Mouse (Mus musculus): Measurements from ENCODE around the gene Tmem205.

The Tmem205 gene

DNA sequence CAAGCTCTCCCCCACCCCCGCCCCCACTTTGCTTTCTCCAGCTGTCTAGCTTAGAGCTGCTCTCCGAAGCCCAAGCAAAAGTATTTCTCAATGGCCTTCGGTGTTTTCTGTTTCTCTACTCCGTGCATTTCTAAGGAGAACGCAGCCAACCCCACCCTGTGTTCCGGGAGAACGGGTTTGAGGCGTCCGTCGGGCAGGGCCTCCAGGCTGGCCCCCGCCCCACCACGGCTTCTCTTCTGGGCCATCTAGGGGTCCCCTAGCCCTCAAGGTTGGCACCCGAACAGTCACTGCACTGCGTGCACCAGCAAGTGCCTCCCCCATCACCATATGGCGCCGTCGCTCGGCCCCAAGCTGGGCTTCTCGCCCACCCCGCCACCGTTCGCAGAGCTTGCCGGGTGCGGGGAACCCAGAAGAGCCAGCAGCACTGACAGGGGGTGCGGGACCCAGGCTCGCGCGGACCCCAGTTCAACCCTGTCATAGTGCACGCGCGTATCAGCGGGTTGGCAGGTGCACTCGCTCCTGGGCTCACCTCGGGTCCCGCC lies 9.8 kb downstream of the Tmem205 start:
- no peak for DNase-seq (ENCODE audit: low spot score)

DNA sequence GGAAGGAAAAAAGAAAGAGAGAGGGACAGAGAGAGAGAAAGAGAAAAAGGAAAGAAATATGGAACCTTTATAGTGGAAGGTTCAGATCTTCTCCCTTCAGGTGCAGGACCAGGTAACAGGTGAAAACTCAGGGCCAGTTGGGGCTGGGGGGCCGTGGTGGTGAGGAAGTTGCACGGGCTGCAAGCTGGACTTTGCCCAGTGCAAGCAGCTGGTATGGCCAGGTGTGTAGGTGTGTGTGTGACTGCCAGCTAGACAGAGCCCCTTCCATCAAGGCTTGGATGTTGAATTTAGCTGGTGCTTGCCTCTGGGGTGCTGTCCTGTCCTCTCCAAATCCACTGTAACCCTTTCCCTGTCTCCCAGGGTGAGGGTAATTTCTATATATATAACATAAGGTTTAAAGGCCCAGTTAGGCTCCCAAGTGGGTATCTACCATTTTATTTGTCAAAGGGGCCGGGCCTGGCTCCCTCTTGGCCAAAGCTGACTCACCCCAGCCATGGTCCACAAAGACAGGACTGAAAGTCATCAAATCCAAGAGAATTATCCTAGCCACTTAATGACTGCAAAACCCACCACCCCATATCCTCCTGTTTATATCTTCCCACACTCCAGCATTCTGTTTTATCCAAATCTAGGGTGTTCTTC lies 10.4 kb downstream of the Tmem205 start:
- DNase-seq (ENCODE audit: low spot score) = no peak

DNA sequence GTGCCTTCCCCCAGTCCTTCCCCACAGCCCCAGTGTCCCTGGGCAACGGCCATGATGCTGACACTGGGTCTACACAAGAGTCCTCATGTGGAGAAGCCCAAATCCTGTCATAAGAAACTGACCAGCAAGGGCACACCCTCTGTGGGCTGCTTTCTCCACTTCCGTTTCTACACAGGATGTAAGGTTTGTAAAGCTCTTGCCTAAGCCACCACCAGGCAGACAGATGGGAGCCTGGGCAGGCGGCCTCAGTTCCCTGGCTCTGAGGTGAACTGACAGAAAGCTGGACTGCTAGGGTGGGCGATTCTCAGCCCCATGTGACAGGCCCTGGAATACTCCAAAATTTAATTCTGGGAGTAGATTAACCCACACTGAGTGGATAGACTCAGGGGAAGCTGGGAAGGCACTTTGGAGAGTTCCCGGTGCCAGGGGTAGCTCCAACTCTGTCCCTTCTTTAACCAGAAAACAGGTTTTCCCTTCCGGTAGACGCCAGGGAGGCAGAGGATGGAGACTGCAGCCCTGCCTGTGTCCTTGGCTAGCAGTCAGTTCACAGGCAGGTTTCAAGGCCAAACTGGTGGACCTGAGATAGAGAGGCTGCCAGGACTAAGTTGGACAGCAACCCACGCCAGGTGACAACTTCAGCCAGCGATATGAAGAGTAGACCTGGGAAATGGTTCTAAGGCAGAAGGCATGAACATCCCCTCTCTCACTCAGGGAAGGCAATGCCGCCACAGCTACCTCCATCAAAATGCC lies 17.7 kb downstream of the Tmem205 start:
- DNase-seq (ENCODE audit: low spot score) = no peak

DNA sequence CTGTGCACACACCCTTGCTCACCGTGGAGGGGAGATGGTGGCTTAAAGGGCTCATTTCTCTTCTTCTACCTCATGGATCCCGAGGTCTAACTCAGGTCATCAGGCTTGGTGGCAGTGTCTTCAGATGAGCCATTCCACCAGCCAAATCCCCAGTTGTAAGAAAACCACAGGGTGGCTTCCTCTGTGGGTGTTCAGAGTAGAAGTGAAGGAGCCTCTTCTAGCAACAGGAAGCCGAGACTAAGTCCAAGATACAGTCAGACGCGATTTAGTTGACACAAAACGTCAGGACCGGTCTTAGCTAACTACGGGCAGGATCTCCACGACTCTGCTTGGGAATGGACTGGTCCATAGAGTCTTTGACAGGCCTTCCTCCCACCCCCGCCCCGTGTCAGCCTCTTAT lies 19.1 kb downstream of the Tmem205 start:
- no peak for DNase-seq (ENCODE audit: low spot score)

DNA sequence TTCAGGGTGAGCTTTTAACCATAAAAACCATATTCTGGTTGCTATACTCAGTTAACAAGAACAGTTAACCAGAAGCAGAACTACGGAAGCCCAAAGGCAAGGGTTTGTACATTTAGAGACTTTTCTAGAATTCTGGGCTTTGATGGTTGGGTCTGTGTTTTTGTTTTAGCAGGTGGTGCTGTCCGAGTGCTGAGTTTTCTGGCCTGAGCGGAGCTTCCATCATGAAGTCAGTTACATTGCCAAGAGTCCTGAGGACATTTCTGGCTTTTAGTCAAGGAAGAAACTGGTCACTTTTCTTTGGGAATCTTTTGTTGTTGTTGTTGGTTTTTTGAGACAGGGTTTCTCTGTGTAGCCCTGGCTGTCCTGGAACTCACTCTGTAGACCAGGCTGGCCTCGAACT lies 23.3 kb downstream of the Tmem205 start:
- DNase-seq (ENCODE audit: low spot score) = peak; percentile 80

DNA sequence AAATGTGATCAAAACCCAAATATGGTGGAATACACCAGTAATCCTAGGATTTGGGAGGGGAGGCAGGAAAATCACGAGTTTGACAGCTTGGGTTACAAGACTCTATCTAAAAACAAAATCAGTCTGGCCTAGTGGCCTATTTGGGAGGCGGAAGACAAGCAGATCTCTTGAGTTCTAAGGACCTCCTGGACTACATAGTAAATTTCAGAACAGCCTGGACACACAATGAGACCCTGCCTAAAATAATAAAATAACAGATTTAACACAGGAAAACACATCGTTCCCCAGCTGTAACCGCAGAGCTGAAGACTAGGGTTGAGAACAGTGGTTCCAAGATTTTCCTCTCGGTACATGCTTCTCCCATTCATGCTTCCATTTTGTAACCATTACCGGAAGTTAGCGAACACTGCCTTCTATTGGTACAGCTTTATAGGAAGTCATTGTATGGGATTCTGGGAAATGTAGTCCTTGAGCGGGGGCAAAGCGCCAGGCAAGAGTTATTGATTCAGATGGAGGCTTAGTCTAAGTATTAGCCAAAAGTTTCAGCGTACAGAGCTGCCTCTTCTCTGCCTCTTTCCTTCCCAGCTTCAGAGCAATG lies 26.0 kb downstream of the Tmem205 start:
- peak; percentile 89 for DNase-seq (ENCODE audit: low spot score)

DNA sequence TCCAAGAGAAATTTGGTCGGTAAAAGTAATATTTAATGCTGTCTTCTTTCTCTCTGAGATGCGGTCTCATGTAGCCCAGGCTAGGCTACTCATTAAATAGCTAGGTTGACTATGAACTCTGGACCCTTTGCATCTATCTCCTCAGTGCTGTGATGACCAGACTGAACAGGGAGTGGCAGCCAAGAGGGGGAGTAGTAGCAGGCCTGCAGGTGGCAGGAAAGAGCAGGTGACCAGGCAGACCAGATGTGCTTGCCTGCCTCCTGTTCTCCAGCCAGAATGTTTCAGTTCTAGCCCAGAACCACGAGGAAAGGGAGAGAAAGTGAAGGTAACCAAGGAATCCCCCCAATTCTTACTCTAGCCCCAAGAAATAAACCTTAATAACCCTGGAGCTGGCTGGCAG lies 38.1 kb downstream of the Tmem205 start:
- DNase-seq (ENCODE audit: low spot score) = no peak

DNA sequence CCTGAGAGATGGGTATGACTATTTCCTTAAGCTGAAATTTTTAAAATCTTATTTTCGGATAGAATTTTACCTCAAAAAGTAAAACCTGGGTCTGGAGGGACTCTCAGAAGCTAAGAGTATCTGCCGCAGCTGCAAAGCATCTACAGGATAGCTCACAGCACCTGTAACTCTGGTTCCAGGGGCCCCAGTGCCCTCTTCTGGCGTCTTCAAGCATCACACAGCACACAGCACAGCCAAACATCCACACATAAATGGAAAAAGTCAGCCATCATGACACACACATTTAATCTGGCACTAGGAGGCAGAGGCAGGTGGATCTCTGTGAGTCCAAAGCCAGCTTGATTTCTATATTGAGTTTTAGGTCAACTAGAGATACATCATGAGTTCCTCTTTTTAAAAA lies 50.8 kb downstream of the Tmem205 start:
- no peak for DNase-seq (ENCODE audit: low spot score)

DNA sequence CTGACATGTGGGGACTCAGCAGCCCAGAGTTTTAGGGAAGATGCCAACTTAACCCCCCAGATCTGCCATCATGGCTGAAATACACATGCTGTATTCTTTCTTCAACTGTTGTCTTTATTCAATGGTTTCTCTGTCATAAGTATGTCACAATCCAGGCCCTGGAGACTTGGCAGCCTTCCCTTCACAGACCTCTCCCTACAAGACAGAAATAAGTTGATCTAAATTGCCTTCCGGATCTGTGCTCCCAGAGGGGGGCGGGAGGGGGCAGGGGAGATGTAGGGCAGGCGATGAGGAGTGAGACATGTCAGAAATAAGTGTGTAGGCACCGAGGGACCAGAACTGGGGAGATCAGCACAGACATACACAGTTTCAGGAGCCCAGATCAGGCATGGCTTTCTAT lies 55.2 kb downstream of the Tmem205 start:
- DNase-seq (ENCODE audit: low spot score) = peak; percentile 56
